Mouse (Mus musculus): Measurements from ENCODE around the gene Neurog2.
A peak's percentile ranks its signal among the peaks of the same experiment; 100 is the strongest.

Gene Neurog2

DNA sequence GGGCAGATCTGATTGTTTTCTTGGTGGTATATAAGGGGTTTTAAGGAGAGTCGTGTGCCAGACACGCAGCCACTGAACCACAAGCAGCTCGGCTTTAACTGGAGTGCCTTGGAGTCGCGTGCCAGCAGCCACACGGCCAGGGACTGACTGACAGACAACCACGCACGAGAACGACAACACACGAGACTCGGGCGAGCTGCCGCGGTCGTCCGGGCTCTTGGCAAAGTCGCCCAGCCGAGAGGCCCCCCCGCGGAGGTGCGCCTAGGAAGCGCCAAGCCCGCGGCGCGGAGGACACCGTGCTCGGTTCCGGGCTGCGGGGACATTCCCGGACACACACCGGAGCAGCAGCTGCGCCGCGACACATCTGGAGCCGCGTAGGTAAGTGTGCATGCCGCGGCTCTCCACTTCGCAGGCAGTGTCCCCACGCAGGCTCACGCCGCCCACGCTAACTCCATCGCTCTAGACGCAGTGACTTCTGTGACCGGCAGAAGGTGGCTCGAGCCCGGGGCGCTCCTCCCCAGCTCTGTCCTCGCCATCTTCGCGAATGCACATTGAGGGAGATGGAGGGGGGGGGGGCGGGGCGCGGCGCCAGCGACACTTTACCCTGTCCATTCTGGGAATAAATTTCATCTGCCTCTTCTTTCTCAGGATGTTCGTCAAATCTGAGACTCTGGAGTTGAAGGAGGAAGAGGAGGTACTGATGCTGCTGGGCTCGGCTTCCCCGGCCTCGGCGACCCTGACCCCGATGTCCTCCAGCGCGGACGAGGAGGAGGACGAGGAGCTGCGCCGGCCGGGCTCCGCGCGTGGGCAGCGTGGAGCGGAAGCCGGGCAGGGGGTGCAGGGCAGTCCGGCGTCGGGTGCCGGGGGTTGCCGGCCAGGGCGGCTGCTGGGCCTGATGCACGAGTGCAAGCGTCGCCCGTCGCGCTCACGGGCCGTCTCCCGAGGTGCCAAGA is at the start of gene Neurog2:
Neurog2 (plus strand) TSS at position 56 of the 953 bp plus-strand sequence.
- DNase-seq (ENCODE audit: low spot score) = peak; percentile 15

DNA sequence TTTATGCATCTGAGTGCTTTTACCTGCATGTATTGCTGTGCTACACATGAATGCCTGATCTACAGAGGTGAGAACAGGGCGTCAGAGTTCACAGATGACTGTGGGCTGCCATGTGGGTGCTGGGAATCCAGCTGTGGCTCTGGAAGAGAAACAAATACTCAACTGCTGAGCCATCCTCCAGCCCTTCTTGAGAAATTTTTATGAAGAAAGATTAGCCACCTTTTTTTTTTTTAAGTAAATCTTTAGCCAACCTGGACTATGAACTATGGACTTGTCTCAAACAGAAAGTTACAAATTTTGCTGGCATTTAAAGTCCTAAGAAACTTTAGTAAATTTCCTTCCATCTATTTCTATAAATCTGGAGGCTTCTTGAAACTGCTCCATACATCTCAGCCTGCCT is 35.8 kb upstream of the Neurog2 start:
- DNase-seq (ENCODE audit: low spot score) = no peak

DNA sequence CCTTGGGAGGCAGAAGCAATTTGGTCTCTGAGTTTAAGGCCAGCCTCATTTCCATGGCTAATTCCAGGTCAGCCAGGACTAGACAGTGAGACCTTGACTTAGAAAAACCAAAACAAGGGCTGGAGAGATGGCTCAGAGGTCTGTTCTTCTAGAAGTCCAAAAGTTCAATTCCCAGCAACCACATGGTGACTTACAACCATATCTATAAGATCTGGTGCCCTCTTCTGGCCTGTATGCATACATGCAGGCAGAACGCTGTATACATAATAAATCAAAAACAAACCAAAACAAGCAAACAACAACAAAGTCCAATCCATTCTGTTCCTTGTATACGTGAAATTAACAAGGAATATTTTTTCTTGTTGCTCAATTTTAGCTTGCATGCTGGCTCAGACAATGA is 24.8 kb upstream of the Neurog2 start:
- DNase-seq (ENCODE audit: low spot score) = no peak

- DNase-seq (ENCODE audit: low spot score) = peak; percentile 70
Observed at GRCm38 (mm10) chr3:127625296-127625695, 7.6 kb upstream of the Neurog2 start.

DNA sequence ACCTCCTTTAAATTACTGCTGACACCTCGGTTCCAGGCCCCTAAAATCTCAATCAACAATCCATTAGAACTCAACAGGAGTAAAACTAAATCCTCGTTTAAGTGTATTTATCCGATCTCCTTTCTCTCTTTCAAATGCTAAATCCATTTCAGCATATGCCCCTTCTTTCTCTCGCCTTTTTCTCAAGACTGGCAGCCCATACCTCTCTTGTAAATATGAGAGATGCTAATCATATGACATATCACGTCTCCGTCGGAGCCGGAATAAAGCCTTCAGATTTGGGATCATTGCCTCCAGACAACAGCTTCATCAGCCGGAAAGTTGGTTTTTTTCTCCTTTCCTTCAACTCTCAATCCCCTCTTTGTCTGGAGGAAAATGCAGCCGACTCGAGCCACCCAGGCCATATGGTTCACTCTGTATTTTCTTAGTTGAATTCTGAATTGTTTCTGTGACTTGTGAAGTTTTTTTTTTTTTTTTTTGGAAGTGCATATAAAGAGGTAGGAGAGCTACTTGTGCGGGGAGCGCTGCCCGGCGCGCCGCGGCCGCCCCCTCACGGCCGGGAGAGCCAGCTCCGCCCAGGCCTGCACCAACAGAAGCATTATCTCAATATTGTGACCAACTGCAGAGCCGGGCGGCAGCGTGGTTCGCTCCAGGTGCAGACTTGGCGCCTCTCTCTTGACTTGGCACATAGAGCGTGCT is 7.1 kb upstream of the Neurog2 start:
- peak; percentile 20 for DNase-seq (ENCODE audit: low spot score)

- no peak for DNase-seq (ENCODE audit: low spot score)
Observed at GRCm38 (mm10) chr3:127626524-127626923, 6.4 kb upstream of the Neurog2 start.

DNA sequence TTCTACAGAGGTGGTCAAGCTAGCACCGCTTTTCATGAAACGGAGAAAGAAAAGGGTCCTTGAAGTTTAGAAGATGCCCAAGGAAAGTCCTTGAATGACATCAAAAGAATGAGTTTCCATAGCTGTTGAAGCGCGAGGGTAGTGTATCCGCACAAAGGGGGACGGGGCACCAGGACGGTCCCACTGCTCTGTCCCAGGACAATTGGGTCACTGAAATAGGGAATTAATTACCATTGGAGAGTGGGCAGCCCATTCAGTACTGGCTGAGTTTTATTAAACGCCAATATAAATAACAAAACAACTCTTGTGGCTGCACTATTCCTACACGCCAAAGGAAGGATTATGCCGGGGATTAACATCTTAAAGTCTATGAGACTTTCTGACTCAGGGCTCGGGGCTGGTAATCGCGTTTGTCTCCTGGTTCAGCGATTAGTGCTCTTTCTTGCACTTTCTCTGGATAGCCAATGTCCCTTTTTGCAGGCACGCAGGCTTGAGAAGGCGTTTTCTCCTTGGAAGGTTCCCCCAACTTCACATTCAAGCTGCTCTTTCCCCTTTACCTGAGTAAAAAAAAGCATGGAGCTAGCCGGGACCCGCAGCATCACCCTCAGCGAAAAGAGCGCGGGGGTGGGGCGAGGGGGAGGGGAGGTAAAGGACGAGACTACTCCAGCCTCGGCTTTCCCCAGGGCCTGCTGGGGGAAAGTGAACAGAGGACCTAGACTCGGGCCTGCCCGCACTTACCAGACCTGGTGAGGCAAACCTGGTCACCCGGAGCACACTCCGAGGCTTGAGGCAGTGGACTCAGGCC is 5.6 kb upstream of the Neurog2 start:
- DNase-seq (ENCODE audit: low spot score) = peak; percentile 6

DNA sequence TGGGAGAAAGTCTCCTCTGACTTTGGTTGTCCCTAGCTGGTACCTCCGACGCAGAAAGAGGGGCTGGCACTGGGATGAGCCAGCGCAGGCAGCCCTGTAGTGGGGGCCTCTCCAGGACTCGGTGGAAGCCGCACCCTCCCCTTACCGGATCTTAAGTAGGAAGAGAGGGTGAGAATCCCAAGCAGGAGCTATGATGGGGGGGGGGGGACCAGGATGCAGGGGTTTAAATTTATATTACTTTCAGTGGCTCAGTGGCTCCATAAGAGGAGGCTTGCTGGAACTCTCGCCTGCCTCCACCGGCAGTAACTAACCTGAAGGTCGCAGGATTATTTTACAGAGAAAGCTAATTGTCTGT is 5.0 kb upstream of the Neurog2 start:
- DNase-seq (ENCODE audit: low spot score) = no peak

DNA sequence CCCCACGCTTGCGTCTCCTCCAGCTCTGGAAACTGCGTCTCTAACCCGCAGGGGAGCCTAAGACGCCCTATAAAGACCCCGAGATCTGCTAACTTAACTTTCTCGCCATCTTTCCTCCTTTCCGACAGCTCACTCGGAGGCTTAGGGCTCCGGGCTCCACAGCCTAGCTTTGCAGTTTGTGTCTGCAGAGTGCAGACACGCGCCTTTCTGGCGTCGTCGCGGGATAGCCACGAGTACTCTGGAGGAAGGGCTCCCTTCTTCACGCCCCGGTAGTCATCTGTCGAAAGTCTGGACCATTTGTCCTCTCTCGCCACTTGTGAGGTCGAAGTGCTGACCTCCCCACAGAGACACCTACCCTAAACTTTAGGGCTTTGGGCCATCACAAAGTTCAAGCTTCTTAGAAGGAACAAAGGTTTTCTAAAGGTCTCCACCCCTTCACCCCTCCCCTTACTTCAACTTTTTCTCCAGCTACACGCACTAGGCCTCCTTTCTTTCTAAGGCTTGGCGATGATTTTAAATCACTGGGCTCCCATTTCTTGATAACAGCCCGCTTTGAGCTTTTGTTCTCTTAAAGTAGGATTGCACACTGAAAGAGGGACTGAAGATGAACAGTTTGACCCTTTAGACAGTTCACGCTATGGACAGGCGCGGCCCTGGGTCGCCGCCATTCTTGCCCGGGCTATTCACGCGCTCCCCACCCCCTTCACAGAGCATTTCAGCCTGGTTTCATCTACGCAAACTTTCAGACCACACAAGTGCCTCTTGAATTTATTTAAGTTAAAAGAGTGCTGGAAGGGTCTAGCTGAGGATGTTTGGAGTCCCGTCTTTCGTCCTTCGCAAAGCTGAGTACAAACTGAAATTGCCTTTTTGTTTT is 4.4 kb upstream of the Neurog2 start:
- DNase-seq (ENCODE audit: low spot score) = no peak

- no peak for DNase-seq (ENCODE audit: low spot score)
Observed at GRCm38 (mm10) chr3:127630190-127630589, 2.7 kb upstream of the Neurog2 start.

DNA sequence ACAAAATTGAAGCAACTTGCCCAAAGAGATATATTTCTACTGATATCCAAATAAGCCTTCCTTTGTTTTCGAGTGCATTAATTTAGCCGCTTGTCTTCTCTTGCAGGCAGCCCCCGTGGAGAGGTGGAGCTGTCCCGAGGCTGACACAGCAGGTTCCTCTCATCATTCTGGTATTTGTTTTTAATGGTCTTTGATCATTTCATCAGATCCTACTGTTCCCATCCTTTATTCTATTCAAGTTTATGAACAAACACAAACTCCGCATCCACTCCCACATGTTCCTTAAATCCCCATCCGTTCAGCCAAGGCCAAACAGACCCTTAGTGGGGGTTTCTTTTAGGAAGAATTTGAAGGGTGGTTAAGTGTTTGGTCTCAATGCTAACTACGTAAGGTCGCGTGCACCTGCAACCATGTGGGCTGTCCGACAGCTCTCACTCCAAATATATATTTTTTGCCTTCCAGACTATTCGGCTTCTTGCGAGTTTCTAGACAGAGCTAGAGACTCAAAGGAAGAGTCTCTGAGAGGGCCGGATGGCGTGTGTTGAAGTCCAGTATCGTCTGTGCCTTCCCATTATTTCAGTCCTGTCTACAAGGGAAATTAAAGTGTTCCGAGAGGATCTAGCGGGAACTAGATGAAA is 2.1 kb upstream of the Neurog2 start:
- DNase-seq (ENCODE audit: low spot score) = no peak

DNA sequence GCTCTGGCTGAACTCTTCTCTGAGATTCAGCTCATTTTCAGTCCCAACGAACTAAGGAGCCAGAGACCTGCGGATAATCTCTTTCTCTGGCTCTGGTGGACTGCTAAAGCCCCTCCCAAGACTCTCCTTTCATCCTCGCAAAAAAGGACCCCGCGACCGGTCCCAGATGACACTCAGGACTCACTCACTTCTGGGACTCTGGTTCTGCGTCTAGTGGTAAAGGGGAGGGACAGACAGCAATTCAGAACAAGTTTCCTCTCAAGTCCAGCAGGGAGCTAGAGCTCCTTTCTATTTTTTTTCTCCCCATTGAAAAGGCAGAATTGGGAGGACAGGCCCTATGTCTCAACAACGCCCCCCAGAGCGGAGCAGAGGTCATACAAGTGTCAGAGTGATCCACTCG is 1.4 kb upstream of the Neurog2 start:
- DNase-seq (ENCODE audit: low spot score) = no peak

- DNase-seq (ENCODE audit: low spot score) = peak; percentile 22
Observed at GRCm38 (mm10) chr3:127632531-127632930, 404 bp upstream of the Neurog2 start.

DNA sequence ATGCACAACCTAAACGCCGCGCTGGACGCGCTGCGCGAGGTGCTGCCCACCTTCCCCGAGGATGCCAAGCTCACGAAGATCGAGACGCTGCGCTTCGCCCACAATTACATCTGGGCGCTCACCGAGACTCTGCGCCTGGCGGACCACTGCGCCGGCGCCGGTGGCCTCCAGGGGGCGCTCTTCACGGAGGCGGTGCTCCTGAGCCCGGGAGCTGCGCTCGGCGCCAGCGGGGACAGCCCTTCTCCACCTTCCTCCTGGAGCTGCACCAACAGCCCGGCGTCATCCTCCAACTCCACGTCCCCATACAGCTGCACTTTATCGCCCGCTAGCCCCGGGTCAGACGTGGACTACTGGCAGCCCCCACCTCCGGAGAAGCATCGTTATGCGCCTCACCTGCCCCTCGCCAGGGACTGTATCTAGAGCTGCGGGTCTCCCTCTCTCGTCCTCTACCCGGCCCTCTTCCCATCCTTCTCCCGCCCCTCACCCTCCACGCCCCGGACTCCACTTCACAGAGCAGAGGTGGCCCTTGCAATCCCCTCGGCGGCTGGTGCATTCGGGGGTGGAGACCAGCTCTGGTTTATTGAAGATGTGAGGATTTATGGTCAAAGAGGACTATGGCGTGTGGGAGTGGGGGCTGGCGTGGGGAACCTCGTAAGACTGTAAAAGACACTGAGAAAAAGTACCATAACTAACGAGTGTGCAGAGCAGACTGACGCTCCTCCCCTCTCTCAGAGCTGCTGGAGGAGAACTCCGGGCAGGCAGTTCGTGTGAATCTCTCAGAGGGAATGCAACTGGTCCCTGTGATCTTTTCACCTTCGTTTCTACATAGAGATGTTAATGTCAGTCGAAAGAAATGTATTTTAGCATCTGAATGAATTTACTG is 1.4 kb downstream of the Neurog2 start:
- DNase-seq (ENCODE audit: low spot score) = peak; percentile 77

GRCm38 (mm10) chr3:127634984-127635349 is 2.0 kb downstream of the Neurog2 start:
- DNase-seq (ENCODE audit: low spot score) = no peak

DNA sequence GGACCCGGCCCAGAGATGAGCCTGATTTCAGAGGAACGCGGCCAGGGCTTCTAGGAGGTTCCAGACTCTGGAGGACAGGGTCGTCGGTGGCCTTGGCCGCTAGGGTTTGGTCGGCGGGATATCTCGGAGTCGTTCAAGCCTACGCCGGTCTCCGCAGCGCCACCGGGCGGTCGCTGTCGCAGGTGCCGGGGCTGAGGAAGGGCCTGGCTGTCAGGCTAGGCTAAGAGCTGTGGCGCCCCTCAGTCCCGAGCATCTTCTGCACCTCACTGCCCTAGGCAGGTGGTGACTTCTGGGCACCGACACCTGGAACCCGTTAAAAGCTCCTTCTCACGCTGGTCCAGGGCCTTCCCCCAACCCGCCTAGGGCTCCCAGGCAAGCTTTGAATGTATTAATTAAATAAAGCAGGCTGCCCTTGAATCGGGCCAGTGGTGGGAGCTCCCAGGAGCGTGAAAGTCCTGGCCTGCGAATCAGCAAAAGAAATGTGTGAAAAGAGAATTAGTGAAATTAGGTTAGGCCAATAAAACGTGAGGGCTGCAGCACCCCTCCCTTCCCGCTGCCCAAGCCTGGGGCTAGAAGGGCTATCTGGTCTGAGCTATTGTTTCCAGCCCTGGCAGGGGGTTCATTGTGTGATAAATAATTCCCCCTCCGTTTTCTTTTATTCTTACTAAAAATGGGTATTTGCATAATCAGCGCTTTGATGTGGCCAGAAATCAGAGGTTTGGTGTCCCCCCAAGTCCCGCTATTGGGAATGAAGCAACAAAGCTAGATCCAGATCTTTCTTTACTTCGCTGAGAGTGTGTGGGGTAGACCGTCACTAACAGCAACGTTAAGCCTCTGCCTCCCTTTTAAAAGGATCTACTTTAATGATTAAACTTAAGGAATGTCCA is 7.2 kb downstream of the Neurog2 start:
- peak; percentile 43 for DNase-seq (ENCODE audit: low spot score)

- no peak for DNase-seq (ENCODE audit: low spot score)
Observed at GRCm38 (mm10) chr3:127640762-127641700, 8.1 kb downstream of the Neurog2 start.

- DNase-seq (ENCODE audit: low spot score) = no peak
Observed at GRCm38 (mm10) chr3:127642211-127642610, 9.3 kb downstream of the Neurog2 start.
